Mouse (Mus musculus) gastrocnemius, postnatal 25 days (tissue): Measurements from ENCODE around the gene Sgsm2. TPM values are rescaled to one million over a fixed set of nuclear protein-coding genes. Genes with fewer than 3 reads are reported as not detected.
"Not testable (repeated sequence)": the region's sequence is repeated elsewhere in the genome, so short reads cannot be mapped to it uniquely, and the experiment has no call there.

ENCODE experiments used
- DNase-seq: peaks from one replicate; pipeline ENCODE4 v3.0.0; 2022
- microRNA-seq, 2 experiments: library from miRNA; unstranded; fragments of <30 nt; microRNA quantifications; one replicate each; pipeline ENCODE4 v1.2.0; 2021; ENCODE audit warnings: borderline replicate concordance in 2 of 2
- total RNA-seq, 2 experiments: library from RNA; stranded (reverse); gene quantifications; 1 replicate in 1 of 2; 2 replicates in 1 of 2; pipeline ENCODE4 v1.2.3; 2021

Sgsm2 gene
- total RNA-seq, 2 experiments from 2014 or later, result 1.4 to 2.0 TPM

DNA sequence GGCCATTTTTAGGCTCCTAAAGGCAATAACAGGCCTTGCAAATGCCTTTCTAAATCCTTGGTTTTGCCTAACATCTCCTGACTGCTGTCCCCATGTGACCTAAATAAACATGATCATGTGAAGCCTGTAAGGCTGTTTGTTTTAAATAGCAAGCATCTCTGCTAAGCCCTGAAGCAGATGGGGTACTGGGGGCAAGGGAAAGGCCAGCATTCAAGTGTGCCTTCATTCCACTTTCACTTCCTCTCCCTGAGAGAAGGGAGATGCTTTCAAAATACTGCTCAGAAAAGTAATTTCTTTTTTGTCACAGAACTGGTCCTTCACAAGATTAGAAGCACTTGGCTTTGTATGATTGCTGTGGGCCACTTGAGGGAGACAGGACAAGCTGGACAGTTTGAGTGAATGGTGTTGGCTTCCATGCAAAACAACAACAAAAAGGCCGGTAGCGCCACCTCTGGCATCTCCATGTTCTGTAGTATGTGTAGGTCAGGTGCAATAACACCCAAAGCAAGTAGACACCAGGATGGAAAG, 68.4 kb downstream of the Sgsm2 start:
- no peak for DNase-seq

DNA sequence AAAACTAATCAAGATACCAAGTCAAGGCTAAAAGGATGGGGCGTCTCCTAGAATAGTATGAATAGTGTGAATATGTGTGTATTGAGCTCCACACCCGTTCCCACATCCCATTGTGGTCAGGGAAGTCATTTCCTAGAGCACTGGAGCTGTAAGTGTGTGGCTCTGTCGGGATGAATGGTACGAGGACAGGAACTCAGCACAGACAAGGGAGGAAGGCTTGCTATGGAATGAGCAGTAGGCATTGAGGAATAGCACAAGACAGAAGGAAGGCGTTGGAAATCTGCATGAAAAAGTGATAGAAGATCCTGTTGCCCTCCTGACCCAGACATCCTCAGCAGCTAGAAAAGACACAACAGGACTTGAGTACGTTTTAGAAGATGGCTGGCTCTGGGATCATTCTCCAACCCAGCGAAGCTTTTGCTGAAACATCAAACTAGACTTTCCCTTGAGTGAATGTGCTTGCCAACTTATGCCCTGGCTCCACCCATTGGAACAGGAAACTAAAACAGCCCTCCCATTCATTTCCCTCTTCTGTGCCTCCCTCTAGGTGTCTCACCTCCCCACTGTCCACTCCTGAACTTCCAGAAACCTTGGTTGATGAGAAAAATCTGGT, 69.0 kb downstream of the Sgsm2 start:
- no peak for DNase-seq

- no peak for DNase-seq
Observed at GRCm38 (mm10) chr11:74826702-74827101, 70.2 kb downstream of the Sgsm2 start.

DNA sequence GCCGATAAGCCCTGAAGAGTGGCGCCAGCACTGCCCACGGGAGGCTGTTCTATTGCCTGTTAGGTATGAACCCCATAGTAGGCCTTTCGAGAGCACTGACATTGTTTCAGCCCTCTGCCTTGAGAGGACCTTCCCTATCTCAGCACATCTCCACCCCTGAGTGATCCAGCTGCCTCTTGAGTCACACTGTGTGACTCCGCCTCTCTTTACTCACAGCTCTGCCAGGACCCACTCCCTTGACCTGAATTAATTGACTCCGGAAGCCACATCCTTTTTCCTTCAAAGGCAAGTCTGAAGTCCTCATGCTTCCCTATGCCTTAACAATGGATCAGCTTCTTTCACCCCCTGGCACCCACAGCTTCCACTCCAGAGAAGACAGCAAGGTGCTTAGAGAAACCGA, 70.7 kb downstream of the Sgsm2 start:
- DNase-seq, result no peak

DNA sequence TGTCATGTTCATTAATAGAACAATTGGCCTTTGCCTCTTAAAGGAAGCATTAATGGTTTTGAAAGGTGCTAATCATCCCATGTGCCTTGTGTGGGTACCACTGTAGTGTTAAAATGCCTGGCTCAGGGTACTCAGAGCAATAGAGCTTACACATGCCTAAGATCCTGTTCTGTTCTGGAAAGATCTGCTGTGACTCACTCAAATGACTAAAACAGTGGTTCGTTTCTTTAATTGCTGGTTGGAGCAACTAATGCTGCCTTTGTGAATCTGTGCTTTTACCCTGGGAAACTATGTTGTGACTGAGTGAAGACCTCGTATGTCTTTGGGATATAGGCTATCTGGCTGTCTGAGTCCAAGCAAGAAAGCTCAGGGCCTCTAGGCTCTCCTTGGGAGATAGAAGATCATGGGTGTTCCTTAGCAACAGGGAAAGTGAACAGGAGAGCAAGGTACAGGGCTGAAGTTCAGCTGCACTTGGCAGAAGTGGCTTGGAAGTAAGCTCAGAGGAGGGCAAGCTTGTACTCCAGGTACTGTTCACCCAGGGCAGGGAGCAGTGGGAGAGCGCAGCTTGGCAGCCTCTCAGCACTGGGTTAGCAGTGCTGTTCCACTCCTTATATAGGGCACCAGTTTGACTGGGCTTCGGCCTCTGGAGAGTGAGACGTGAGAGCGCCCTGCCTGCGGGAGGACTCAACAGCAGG, 74.0 kb downstream of the Sgsm2 start:
- no peak for DNase-seq

- DNase-seq, result no peak
Observed at GRCm38 (mm10) chr11:74821463-74821862, 75.4 kb downstream of the Sgsm2 start.

DNA sequence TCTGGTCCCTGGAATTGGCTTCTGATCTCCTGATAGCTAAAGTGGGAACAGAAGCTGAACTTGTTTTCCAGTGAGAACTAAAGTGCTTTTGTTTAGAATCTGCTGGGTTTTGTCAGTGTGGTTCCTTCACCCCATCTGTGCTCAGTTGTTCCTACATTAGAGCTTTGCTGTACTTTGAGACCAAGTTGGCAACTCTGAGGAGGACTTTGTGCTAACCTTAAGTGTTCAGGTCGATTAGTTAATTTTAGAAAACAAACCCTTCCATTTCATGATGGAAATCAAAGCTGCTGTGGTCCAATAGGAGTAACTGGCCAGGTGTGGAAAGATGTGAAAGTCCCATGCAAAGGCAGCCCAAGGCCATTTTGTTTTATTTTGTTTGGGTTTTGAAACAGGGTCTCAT, 75.9 kb downstream of the Sgsm2 start:
- DNase-seq, result no peak

DNA sequence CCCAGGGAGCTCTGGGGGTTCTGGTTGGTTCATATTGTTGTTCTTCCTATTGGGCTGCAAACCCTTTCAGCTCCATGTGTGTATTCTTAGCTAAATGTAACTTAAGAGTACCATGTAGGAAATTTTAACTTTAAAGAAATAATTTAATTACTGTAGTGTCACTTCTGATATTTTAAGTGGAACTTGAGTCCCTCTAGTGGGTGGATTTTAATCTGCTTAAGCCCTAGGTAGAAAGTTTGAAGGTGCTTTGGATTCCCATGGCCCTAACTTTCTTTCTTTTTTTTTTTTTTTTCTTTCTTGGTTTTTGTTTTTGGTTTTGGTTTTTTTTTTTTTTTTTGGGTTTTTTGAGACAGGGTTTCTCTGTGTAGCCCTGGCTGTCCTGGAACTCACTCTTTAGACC, 81.1 kb downstream of the Sgsm2 start:
- DNase-seq, result no peak

- DNase-seq, result no peak
Observed at GRCm38 (mm10) chr11:74811538-74811937, 85.3 kb downstream of the Sgsm2 start.

- not testable (repeated sequence) for DNase-seq
Observed at GRCm38 (mm10) chr11:74811027-74811426, 85.8 kb downstream of the Sgsm2 start.

DNA sequence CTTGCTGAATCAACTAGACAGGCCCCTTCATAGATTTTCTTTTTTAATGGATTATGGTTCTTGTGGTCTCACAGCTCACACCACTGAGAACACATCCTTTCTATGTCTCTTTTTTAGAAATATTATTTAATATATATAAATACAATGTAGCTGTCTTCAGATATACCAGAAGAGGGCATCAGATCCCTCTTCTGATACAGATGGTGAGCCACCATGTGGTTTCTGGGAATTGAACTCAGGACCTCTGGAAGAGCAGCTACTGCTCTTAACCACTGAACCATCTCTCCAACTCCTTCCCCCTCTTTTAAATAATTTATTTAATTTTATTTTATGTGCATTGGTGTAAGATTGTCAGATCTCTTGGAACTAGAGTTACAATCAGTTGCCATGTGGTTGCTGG, 86.7 kb downstream of the Sgsm2 start:
- no peak for DNase-seq

DNA sequence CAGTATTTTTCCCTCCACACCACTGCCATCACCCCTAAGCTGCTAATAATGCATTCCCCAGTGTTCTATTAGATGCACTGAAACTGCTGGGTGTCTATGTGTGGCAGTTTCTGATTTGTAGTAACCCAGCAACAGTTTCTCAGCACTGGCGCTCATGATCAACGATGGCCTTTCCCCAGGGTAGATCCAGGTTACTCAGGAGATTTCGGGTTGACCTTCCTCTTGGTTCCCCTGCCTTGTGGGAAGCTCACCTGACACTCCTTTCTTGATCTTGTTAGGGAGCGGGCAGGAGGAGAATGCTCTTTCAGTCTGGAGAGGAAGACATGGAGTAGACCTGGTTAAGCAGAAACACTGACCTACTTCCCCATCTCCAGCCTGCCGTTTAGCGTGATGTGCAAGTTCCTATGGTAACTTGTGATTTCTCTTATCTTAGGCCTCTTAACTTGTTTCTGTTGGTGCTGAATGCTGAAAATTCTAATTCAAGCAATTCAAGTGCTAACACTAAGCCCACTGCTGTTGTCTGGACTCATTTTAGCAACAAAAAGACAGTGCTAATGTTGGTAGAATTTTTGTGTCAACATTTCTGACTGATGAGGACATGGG, 88.5 kb downstream of the Sgsm2 start:
- no peak for DNase-seq

DNA sequence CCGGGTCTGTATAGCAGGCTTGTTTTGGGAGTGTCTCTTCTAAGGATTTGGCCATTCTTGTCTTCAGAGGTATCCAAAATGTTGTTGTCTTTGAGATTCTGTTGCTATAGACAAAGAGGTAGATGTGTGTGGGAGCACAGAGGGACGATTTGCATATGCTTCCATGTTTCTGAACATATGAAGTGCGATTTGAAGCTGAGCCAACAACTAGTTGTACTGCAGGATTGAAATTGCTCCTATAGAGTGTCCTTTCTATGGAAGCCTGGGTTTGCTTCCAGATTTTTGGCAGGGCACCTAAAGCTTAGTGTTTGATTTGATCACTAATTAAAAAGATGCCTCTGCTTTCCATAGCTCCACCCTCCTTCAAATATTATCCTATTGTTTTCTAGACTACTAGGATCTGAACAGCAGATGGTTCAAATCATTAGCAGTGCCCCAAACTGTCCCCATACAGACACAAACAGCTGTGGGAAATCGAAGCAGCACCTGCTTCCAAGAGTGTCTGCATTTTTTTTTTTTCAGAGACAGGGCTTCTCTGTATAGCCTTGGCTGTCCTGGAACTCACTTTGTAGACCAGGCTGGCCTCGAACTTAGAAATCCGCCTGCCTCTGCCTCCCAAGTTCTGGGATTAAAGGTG, 89.5 kb downstream of the Sgsm2 start:
- DNase-seq, result no peak

- DNase-seq, result no peak
Observed at GRCm38 (mm10) chr11:74804081-74804627, 92.7 kb downstream of the Sgsm2 start.

DNA sequence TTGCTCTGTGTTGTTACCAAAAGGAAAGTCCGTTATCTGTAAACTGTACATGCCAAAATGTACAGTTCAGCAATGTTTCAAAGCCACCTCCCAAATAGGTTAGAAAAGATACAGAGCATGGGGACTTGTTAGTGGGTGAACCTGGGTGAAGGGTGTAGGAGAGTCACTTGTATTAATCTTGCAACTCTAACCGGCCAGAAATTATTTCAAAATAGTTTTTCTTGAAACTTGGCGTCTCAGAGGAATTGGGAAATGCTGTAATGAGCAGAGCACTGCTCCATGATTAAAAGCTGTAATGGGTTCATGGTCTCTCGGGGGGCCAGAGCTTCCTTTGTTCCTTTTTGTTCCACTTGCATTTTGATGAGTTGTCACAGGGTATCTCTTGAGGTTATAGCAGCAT, 96.2 kb downstream of the Sgsm2 start:
- DNase-seq, result no peak

Small RNA genes lying within 50 kb of the gene (microRNA-seq; reads per million reads assigned to microRNA genes)
- gene Mir6926, result 0 reads per million in 2 experiments

Other genes with a start within 250 kb of the Sgsm2 start
- gene Cluh, start 247.6 kb downstream of the Sgsm2 start, total RNA-seq, result 100 to 1,000 TPM in 1 of 2 experiments, 10 to 100 TPM in 1; 94.5 to 102 TPM
- 100 to 1,000 TPM in 1 of 2 experiments, 10 to 100 TPM in 1; 96.4 to 101 TPM for gene Pafah1b1, start 172.4 kb downstream of the Sgsm2 start, total RNA-seq
- 10 to 100 TPM in 1 of 2 experiments, 1 to 10 TPM in 1; 8.4 to 10.9 TPM for gene Mettl16, start 126.2 kb downstream of the Sgsm2 start, total RNA-seq
- 1 to 10 TPM; 5.3 to 5.6 TPM for gene Mnt, start 66.1 kb downstream of the Sgsm2 start, total RNA-seq
- gene Tsr1, start 1.0 kb upstream of the Sgsm2 start, total RNA-seq, result 10 to 100 TPM; 19.0 to 22.7 TPM
- 10 to 100 TPM in 1 of 2 experiments, 1 to 10 TPM in 1; 9.4 to 10.1 TPM for gene Smg6, start 28.8 kb upstream of the Sgsm2 start, total RNA-seq
- gene Srr, start 28.9 kb upstream of the Sgsm2 start, total RNA-seq, result 10 to 100 TPM; 20.1 to 21.9 TPM